Mouse (Mus musculus): ENCODE measurements around the gene Ccdc190.

DNA sequence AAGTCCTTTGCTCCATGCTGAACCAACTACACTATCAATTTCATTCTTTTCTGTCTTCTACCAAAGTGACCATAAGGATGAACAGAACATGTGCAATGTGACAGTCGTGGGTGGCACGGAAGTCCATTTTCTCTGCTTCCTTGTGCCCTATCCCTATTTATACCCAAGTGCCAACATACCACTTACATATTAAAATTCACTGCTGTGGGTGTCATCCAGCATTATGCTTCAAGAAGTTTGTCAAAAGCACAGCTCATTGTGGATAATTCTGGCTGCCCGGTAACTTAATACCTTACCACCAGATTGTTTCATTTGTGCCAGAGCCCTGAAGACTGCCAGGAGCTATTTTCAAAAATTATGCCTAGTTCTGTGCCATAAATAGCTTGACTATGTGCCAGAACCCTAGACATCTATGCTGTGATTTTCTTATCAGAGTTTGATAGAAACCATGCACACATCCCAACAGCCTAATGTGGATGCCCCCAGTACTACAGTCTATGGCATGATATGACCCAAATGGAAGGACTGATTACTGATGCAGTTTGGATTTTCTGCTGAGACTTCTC lies 27.6 kb upstream of the Ccdc190 start:
- TF ChIP-seq CTCF (IDR thresholded peaks at IDR 0.05; ENCODE audit: borderline replicate concordance, control insufficient read depth, extremely low read depth, insufficient read depth, low read length, poor library complexity) (no peak), POLR2A (IDR thresholded peaks at IDR 0.05; ENCODE audit: control insufficient read depth, extremely low read depth, insufficient read depth, low read length, poor library complexity) (no peak)
